Mouse (Mus musculus): ENCODE data around the gene Traf3ip3.

Gene Traf3ip3

DNA sequence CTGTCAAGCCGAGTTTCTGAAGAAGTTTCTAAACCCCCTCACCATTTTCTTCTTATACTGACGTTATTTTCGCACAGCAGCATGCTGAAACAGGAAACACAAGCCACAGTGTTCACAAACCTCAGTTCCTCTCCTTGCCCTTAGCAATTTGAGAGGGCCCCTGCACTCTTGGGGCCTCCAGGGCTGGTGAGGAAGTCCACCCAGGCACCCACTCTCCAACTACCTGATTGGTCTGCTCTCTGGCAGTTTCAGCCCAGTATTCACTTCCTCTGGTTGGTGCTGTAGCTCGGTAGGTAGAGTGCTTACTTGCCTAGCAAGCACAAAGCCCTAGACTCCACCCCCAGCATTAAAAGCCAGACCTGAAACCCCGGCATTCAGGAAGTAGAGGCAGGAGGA lies at the start of gene Traf3ip3:
Traf3ip3 (minus strand) TSS at position 321 of the 396 bp plus-strand sequence.
- no peak for DNase-seq

DNA sequence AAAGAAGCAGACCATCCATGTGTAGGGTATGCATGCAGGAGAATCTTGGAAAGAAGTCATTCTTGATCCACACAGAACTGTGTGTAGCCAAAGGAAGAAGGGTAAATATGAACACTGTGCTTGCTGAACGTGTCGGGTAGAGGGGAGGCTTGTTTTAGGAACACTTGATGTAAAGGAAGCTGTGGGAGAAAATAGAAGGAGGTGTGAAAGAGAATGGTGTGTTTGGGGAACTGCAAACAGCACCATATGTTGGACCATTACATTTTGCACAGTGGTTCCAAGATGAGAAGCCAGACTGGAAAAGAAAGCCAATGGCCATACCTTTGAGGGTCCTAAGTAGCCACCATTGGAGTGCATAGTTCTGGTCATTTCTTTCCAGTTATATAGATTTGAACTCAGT lies 48.5 kb upstream of the Traf3ip3 start:
- no peak for DNase-seq

DNA sequence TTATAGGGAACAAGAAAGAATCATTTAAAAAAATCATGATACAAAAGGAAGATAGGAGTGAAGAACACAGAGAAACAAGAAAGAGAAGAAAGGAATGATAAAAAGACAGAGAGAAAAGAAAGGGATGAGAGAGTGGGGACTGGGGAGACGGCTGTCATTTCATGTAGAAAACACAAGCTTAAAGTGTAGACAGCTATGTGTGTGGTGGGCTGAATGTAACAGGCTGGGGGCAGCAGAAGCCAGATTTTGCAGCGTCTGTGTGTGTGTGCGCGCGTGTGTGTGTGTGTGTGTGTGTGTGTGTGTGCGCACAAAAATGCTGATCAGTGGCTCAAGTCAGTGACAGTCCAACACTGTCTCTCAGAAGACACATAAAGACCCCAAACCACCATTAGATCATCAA lies 42.7 kb upstream of the Traf3ip3 start:
- DNase-seq = no peak

DNA sequence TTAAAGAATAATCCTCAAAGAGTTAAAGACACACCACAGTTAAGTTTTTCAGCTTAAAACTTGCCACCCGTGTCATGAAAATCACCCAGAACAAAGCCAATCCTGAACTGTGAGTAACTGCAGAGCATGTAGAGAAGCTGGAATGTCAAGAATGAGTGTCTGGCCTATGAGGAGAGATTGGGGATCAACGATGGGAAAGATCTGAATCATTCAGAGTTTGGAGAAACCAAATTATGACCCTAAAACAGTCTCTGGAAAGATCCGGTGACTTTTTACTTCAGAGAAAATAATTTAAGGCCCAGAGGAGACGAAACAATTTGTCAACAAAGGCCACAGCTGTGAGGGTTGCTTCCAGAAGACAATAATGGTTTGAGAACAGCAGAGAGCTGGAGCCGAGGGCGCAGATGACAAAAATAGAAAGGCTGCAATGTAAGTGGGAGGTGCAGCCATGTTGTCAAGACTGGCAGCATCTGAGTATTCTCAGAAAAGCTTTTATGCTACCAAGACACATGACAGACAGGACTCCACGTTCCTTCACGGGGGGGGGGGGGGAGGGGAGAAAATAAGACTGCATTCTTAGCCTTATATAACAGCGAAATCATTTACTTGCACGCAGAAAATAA lies 42.2 kb upstream of the Traf3ip3 start:
- DNase-seq = no peak

DNA sequence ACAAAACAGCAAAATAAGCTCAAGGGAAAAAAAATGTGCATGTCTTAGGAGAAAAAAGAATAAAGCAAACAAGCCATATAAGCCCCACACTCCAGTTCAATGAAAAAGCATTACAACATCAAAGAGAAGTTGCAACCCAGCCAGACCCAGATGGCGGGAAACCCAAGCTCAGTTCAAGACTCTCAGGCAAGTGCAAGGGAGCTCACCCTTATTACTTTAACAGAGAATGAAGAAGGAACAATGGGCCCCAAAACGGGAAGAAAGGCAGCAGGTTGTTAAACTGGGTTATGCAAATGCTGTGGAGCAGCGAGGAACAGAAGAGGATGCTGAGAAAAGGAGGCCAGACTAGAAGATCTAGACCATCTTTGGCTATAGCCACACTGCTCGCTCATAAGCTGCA lies 41.4 kb upstream of the Traf3ip3 start:
- DNase-seq = no peak

DNA sequence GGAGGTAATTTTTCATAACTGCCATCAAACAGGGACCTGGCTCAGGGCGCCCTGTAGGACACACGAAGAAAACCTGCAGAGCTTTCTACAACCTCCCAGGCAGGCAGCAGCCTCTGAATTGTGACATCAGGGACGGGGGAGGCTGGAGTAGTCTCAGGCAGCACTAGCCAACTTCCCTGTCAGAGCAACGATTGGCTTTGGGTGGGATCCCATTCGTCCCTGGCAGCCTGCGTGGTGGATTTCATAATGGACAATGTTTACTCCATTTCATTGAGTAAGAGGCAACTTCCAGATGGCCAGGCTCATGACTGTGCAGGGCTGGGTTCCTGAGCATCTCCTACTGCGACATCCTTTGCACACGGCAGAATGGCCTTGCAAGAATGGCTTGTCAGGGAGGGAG lies 40.7 kb upstream of the Traf3ip3 start:
- peak; percentile 35 to 57 for DNase-seq

DNA sequence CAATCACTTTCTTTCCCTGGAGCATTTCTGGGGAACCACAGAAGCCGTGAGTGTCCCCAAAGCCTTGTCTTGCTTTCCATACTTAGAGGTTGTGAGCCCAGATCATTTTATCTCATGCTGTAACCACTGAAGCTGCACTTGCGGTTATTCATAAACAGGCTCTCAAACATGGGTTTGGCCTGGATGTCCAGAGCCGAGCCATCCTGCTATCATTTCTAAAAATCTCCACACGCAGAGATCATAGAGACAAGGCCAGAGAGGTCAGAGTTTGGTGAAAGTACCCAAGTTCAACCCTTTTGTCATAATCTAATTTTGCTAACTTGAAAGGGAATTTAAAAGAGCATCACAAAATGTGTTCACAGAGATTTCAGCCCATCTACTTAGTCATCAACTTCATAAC lies 39.9 kb upstream of the Traf3ip3 start:
- no peak for DNase-seq

DNA sequence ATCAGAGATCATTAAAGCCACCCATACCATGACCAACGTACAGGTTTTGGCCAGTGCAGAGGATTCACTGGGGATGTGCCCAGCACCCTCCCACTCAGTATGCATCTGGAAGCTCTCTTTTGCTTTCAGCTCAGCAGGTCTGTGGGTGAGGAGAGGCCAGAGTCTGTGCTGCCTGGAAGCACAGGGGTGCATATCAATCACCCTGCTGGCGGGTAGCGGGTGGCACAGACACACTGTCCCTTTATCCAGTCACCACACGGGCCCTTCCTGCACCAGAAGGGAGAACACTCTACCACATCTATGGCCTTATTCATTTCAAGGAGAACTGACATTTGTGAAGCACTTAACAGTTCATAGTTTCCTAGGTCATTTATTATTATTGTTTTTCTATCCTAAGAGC lies 36.9 kb upstream of the Traf3ip3 start:
- no peak for DNase-seq

DNA sequence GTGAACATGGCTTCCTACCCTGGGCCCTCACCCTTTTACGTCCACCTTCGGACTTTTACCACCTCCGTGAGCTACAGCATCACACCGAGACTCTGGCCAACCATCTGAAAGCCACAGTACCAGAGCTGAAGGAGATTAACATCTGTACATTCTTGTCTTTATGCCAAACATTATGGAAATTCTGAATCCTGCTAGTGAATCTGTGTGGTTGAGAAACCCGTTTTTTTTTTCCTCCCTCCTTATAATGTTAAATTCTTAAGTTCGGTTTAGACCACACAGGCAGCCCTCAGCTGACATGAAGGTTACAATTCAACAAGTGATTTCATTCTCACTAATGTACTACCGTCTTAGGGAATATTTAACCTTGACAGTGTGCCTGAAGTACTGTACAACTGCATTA lies 33.4 kb upstream of the Traf3ip3 start:
- peak in 1 of 2 experiments; percentile 64 for DNase-seq

DNA sequence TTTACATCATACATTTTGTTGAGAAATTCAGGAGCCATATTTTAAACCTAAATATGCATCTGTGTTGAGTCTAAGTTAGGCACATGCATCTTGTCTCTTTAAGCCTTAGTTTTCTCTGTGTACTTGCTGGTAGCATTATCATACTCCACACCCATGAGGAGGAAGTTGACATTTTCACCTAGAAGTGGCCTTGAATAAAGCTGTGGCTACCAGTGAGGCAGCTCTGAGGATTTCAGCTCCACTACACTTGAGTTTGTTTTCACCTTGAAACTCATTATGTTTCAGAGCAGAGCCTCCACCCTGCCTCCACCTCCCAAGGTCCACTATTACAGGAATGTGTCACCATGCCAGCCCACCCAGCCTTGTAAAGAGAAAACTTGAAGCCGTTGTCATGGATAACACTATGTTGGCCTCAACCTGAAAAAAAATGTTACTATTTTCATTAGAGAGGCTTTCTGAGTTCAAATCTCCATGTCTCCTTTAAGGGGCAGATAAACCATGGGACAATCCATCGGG lies 32.7 kb upstream of the Traf3ip3 start:
- DNase-seq = peak; percentile 32 to 64

DNA sequence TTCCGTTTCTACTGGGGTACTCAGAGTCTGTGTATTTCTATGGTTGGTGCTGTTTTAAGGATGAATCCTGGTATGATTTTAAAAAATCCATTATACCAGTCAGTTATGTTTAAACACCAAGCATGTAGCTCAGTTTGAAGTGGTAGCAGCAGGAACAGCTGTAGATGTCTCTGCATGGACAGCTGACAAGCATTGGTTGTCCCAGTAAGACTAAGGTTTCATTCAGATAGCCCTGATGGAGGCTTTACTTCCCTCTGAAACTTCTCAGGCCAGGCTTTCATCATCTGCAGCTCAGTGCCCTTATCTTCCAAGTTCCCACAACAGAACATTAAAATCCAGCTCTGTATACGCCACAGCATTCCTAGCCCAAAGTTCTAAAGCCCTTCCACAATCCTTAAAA lies 31.2 kb upstream of the Traf3ip3 start:
- no peak for DNase-seq

DNA sequence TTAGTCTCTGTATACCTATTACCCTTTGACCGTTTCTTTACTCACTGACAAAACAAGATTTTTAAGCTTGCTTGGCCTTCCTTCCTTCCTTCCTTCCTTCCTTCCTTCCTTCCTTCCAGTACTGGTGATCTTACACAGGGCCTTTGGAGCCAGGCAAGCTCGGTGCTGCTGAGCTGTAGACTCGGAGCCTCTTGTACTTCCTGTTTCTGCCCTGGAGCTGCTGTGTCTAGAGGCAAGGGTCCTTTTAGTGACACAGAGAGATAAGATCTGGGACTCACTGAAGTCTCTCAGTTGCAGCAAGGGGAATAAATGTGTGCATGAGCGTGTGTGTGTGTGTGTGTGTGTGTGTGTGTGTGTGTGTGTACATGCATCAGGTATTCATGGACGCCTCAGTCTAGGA lies 29.4 kb upstream of the Traf3ip3 start:
- DNase-seq = peak; percentile 27 to 42

DNA sequence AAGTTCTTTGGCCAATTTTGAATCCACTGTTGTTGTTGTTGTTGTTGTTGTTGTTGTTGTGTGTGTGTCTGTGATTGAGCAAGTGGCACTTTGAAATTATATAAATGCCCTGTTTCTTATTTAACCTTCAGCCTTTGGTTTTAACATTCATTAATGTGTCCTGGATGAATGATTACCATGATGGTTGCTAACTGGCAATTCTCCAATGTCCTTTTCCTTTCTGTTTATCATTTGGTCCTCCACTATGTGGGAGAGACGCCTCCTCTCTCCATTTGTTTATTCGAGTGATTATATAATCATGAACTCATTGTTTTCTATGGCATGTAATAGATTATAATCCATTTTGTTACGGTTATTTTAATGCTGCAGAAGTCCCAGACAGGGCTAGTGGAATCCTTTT lies 29.0 kb upstream of the Traf3ip3 start:
- peak in 1 of 2 experiments; percentile 30 for DNase-seq

DNA sequence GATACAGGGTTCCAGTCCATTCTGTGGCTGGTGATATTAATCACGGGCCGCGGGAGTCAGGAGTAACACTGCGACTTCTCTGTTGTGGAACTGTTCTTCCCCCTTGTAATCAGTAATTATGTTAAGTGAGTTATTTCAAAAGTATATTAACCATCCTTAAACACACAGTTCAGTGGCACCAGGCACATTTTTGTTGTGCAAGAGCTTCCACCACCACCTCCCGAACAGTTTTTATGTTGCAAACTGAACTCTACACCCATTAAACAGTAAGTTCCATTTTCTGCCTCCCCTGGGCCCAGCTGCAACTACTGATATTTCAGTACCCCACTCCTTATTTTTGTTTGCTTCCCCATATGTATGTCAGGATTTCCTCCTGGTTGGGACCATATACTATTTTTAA lies 28.1 kb upstream of the Traf3ip3 start:
- peak in 1 of 2 experiments; percentile 60 for DNase-seq

DNA sequence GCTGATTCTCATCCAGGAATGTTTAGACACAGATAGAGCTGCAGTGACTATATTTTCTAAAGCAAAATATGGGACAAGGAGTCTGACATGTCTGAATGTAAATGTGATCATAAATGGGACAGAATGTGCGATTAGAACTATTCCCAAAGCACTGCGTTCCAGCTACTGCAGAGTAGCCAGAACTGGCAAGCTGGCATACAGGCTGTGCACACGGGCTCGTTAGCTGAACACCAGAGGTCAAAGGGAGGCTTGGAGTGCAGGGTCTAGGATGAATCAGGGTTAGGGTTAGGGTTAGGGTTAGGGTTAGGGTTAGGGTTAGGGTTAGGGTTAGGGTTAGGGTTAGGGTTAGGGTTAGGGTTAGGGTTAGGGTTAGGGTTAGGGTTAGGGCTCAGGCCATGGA lies 26.0 kb upstream of the Traf3ip3 start:
- peak in 1 of 2 experiments; percentile 65 for DNase-seq

DNA sequence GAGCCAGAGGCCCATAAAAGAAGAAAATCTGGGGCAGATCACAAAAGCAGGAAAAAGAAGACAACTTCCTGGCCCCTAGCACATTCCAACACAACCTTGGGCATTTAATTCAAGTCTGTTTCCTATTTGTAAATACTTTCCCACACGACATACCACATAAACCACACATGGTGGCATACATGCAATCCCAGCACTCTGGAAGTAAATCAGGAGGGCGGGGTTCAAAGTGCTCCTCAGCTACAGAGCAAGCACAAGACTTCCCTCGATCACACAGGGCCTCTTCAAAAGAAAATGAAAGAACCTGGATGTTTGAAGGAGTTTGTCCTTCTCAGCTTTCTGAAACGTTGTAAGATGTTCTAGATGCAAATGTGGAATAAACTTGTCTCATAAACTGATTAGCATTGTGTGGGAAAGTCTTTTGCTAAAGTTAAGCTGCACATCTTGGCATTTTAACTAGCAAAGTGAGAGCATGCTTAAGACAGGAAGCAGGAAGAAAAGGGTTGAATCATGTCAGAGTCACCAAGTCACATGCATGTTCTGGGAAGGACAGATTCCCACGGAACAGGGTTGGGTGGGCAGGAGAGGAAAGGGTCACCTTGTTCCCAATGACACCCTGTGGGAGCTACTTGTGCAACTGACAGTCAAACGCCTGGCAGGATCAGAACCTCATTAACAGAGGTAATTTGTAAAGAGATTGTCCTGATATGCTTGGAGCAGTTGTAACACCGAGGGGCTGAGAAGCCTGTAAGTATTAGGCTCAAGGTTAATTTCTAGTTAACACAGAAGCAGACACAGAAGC lies 25.4 kb upstream of the Traf3ip3 start:
- DNase-seq = peak in 1 of 2 experiments; percentile 30

DNA sequence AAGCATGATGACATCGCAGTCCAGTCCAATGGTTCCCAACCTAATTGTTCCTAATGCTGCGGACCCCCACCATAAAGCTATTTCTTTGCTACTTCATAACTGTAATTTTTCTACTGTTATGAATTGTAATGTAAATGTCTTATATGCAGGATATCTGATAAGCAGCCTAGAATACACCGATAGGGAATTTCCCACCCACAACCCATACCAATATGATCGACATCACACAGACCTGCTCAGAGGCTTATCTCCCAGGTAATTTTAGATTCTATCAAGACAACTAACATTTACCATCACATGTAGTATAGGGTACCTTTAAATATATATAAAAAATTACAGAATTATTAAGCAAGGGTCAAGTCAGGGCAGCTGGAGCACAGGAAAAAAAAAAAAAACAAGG lies 24.6 kb upstream of the Traf3ip3 start:
- DNase-seq = no peak

DNA sequence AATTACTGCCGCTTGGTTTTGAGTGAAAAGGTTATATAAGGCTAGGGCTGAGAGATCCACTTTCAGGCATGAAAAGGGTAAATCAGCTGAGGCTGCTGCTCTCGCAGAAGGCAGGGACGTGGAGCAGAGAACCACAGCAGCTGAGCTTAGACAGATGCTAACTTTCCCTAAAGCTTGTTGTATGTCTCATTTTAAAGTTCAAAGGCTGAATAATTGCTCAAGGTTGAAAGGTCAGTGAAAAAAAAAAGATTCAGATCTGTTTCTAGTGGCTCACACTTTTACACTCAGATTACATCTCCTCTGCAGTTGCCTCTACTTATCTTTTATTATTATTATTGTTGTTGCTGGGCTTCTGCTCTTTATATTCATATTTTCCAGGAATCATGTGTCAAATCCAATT lies 24.0 kb upstream of the Traf3ip3 start:
- no peak for DNase-seq

DNA sequence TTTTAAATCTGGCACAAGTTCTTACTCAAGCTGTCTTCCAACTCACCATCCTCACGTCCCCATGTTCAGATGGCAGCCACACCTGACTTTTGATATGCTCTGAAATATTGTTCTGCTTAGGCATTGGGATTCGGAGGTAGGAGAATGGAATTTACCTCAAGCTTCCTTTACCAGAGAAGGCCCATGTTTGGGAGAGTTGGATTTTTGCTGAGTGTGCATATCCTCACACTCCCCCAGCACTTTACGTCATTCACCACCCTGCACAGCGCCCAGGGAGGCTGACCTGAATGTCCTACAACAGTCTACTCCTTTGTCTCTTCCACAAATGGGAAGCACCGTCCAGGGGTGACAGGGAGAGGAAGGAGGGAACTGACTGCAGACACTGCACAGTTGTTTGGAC lies 18.9 kb upstream of the Traf3ip3 start:
- DNase-seq = no peak

DNA sequence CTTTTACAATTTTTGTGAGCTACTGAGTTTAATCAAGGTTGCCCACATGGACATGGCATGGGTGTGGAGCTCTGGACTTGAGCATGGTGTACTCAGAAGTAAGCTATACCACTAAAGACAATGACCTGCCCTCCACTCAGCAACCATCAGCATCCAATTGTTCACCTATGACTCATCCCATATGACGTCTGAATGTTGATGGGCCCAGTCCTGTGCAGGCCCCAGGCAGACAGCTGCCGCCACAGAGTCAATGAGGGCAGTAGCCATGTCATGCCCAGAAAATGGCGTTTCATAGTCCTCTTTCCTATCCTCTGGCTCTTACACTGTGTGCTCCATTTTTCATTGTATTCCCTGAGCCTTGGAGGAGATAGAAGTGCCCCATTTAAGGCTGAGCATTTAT lies 14.5 kb upstream of the Traf3ip3 start:
- no peak for DNase-seq

DNA sequence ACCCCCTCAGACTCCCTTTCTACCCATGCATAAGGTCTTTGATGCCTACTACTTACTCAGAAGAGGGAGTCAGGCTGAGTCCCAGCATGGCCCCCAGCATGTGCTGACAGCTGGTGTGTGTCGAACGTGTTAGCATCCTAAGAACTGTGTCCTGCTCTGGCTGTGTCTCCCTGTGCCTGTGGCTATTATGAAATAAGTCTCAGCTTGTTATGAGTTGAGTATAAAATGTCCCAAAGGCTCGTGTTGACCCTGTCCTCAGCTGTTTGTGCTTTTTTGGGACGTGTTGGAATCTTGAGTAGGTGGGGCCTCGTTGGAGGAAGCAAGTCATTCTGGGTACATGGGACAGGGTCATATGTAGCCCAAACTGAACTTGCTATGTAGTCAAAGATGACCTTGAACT lies 12.6 kb upstream of the Traf3ip3 start:
- no peak for DNase-seq

DNA sequence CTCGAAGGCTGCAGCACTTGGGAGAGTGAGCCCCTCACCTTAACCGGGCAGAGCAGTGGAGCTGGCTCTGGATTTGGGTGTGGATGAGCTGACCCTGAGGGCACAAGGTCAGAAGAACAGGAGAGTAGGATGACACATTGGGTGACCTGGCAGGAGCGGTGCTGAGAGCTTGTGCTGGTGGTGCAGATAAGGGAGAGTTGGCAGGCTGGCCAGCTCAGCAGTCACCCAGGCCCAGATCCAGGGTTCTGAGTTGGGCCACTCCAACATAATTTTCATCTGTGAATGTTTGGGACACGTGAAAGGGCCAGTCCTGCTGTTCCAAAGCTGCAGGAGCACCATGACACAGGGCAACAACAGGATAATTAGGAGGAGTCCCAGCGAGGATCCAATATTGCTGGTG lies 9.9 kb upstream of the Traf3ip3 start:
- no peak for DNase-seq

DNA sequence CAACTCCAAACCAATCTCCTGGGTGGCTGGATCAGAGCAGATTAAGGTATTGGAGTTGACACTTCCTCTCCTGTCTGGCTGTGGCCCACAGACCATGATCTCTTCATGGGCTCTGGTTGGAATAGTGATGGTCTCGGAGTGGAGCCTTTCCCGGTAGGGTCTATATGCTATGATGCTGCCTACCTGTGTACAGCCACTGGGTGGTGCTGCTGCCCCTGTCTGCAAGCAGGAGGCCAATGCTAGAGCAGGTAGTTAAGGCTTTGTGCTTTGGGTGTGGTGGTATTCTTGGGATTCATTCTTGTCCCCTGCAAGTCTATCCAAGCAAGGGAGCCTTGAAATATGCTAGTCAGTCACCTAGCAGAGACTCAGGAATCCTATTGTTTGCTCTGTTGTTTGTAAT lies 6.7 kb upstream of the Traf3ip3 start:
- peak; percentile 78 to 82 for DNase-seq

DNA sequence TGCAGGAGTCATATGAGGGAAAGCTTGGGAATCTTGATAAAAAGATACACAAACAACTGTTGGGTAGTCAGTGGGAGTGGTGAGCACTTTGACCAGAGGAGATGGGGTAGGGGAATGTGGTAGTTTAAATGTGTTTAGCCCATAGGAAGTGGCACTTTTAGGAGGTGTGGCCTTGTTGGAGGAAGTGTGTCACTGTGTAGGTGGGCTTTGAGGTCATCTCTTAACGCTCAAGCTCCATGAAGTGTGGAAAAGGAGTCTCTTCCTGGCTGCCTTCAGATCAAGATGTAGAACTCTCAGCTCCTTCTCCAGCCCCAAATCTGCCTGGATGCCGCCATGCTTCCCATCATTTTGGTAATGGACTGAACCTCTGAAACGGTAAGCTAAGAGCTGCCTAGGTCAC lies 6.0 kb upstream of the Traf3ip3 start, which contains the start of gene Lamb3:
Lamb3 (plus strand) TSS at position 197 of the 400 bp plus-strand sequence.
- DNase-seq = no peak
